Mouse (Mus musculus) cortical plate, adult 2 months (tissue): Measurements from ENCODE around the gene Prdm10.

Experiments used
- CTCF ChIP-seq: fragments of 200-500 bp; IDR thresholded peaks from 2 replicates; pipeline ENCODE4 v1.5.1; 2011; ENCODE audit warnings: mild to moderate bottlenecking, control low read depth, low read length; ENCODE audit not compliant: insufficient read depth; ENCODE audit errors: extremely low read depth
- POLR2A ChIP-seq: fragments of 200-500 bp; IDR thresholded peaks from 2 replicates; pipeline ENCODE4 v1.6.1; 2011; ENCODE audit warnings: mild to moderate bottlenecking, low read length, control low read depth; ENCODE audit not compliant: insufficient read depth; ENCODE audit errors: extremely low read depth

- TF ChIP-seq POLR2A (no peak), CTCF (no peak)
Observed at GRCm38 (mm10) chr9:31281663-31282015, 1.3 kb downstream of the Prdm10 start.
